Mouse (Mus musculus): ENCODE data around the gene Cnot11. TPM values are rescaled to one million over a fixed set of nuclear protein-coding genes. Genes with fewer than 3 reads are reported as not detected.

Gene Cnot11
- polyA plus RNA-seq, 1 experiment from 2014 or later: 29.0 TPM

- no peak for TF ChIP-seq CTCF (IDR thresholded peaks at IDR 0.05; ENCODE audit: low read depth)
- H3K36me3 ChIP-seq (ENCODE audit: insufficient read depth): no peaks in the 10 kb centered on the region
- no peaks in the 10 kb centered on the region for H3K4me1 ChIP-seq (ENCODE audit: insufficient read depth)
- H3K9me3 ChIP-seq (ENCODE audit: low read depth, low read length): no peaks in the 10 kb centered on the region
- ATAC-seq (ENCODE audit: insufficient read depth): no peak
- H3K4me3 ChIP-seq (ENCODE audit: low read depth, low read length): no peak overlapping the region
- H3K27ac ChIP-seq (ENCODE audit: low read depth): no peak overlapping the region
- no peak overlapping the region for H3K9ac ChIP-seq
- DNase-seq: no peak
- no peaks in the 10 kb centered on the region for H3K27me3 ChIP-seq (ENCODE audit: insufficient read depth, low read length)
- no peak overlapping the region for H3K4me2 ChIP-seq
- WGBS: 79% methylated on average over 17 of the region's 17 CpGs
These were observed 31.8 kb upstream of the Cnot11 start for GRCm38 (mm10) chr1:39502817-39503633.

- TF ChIP-seq CTCF (IDR thresholded peaks at IDR 0.05; ENCODE audit: low read depth): peak; percentile 50
- WGBS: 15% methylated on average over 1 of the region's 1 CpGs
- Histone ChIP-seq H3K9me3 (ENCODE audit: low read depth, low read length) (no peaks in the 10 kb centered on the region), H3K4me1 (ENCODE audit: insufficient read depth) (no peaks in the 10 kb centered on the region), H3K4me2 (no peak overlapping the region), H3K27ac (ENCODE audit: low read depth) (no peak overlapping the region), H3K36me3 (ENCODE audit: insufficient read depth) (no peaks in the 10 kb centered on the region), H3K9ac (no peak overlapping the region), H3K4me3 (ENCODE audit: low read depth, low read length) (no peak overlapping the region), H3K27me3 (ENCODE audit: insufficient read depth, low read length) (no peaks in the 10 kb centered on the region)
- ATAC-seq (ENCODE audit: insufficient read depth) (no peak), DNase-seq (peak; percentile 41)
These were observed 30.5 kb upstream of the Cnot11 start for GRCm38 (mm10) chr1:39504261-39504660.

GRCm38 (mm10) chr1:39505600-39505999, 29.2 kb upstream of the Cnot11 start:
- Histone ChIP-seq H3K4me2 (no peak overlapping the region), H3K4me1 (ENCODE audit: insufficient read depth) (no peaks in the 10 kb centered on the region), H3K9ac (no peak overlapping the region), H3K9me3 (ENCODE audit: low read depth, low read length) (no peaks in the 10 kb centered on the region), H3K36me3 (ENCODE audit: insufficient read depth) (no peaks in the 10 kb centered on the region), H3K4me3 (ENCODE audit: low read depth, low read length) (no peak overlapping the region), H3K27ac (ENCODE audit: low read depth) (no peak overlapping the region), H3K27me3 (ENCODE audit: insufficient read depth, low read length) (no peaks in the 10 kb centered on the region)
- ATAC-seq (ENCODE audit: insufficient read depth) (no peak), DNase-seq (no peak)
- no peak for TF ChIP-seq CTCF (IDR thresholded peaks at IDR 0.05; ENCODE audit: low read depth)
- WGBS: 38% methylated on average over 9 of the region's 9 CpGs

- DNase-seq: no peak
- TF ChIP-seq CTCF (IDR thresholded peaks at IDR 0.05; ENCODE audit: low read depth): no peak
- no peak overlapping the region for H3K4me3 ChIP-seq (ENCODE audit: low read depth, low read length)
- 68% methylated on average over 8 of the region's 8 CpGs for WGBS
- H3K4me1 ChIP-seq (ENCODE audit: insufficient read depth): no peaks in the 10 kb centered on the region
- H3K27me3 ChIP-seq (ENCODE audit: insufficient read depth, low read length): no peaks in the 10 kb centered on the region
- no peak for ATAC-seq (ENCODE audit: insufficient read depth)
- no peak overlapping the region for H3K27ac ChIP-seq (ENCODE audit: low read depth)
- H3K36me3 ChIP-seq (ENCODE audit: insufficient read depth): no peaks in the 10 kb centered on the region
- H3K9ac ChIP-seq: no peak overlapping the region
- no peaks in the 10 kb centered on the region for H3K9me3 ChIP-seq (ENCODE audit: low read depth, low read length)
- H3K4me2 ChIP-seq: no peak overlapping the region
These were observed 23.0 kb upstream of the Cnot11 start for GRCm38 (mm10) chr1:39511775-39512174.

GRCm38 (mm10) chr1:39512183-39512582, 22.6 kb upstream of the Cnot11 start:
- H3K27me3 ChIP-seq (ENCODE audit: insufficient read depth, low read length): no peaks in the 10 kb centered on the region
- no peaks in the 10 kb centered on the region for H3K36me3 ChIP-seq (ENCODE audit: insufficient read depth)
- no peak overlapping the region for H3K9ac ChIP-seq
- 73% methylated on average over 1 of the region's 1 CpGs for WGBS
- ATAC-seq (ENCODE audit: insufficient read depth): no peak
- no peaks in the 10 kb centered on the region for H3K9me3 ChIP-seq (ENCODE audit: low read depth, low read length)
- TF ChIP-seq CTCF (IDR thresholded peaks at IDR 0.05; ENCODE audit: low read depth): no peak
- H3K4me3 ChIP-seq (ENCODE audit: low read depth, low read length): no peak overlapping the region
- H3K27ac ChIP-seq (ENCODE audit: low read depth): no peak overlapping the region
- no peak overlapping the region for H3K4me2 ChIP-seq
- H3K4me1 ChIP-seq (ENCODE audit: insufficient read depth): no peaks in the 10 kb centered on the region
- DNase-seq: no peak

GRCm38 (mm10) chr1:39515303-39515991, 19.3 kb upstream of the Cnot11 start:
- DNase-seq (no peak), ATAC-seq (ENCODE audit: insufficient read depth) (no peak)
- no peaks in the 10 kb centered on the region for H3K9me3 ChIP-seq (ENCODE audit: low read depth, low read length)
- no peak overlapping the region for H3K4me3 ChIP-seq (ENCODE audit: low read depth, low read length)
- H3K4me2 ChIP-seq: no peak overlapping the region
- no peaks in the 10 kb centered on the region for H3K27me3 ChIP-seq (ENCODE audit: insufficient read depth, low read length)
- WGBS: 84% methylated on average over 10 of the region's 10 CpGs
- no peak overlapping the region for H3K9ac ChIP-seq
- no peaks in the 10 kb centered on the region for H3K4me1 ChIP-seq (ENCODE audit: insufficient read depth)
- H3K27ac ChIP-seq (ENCODE audit: low read depth): no peak overlapping the region
- no peaks in the 10 kb centered on the region for H3K36me3 ChIP-seq (ENCODE audit: insufficient read depth)
- no peak for TF ChIP-seq CTCF (IDR thresholded peaks at IDR 0.05; ENCODE audit: low read depth)

- 89% methylated on average over 7 of the region's 7 CpGs for WGBS
- H3K9ac ChIP-seq: no peak overlapping the region
- H3K36me3 ChIP-seq (ENCODE audit: insufficient read depth): no peaks in the 10 kb centered on the region
- H3K4me3 ChIP-seq (ENCODE audit: low read depth, low read length): no peak overlapping the region
- H3K4me1 ChIP-seq (ENCODE audit: insufficient read depth): no peaks in the 10 kb centered on the region
- no peak overlapping the region for H3K4me2 ChIP-seq
- ATAC-seq (ENCODE audit: insufficient read depth) (no peak), DNase-seq (no peak)
- H3K27me3 ChIP-seq (ENCODE audit: insufficient read depth, low read length): no peaks in the 10 kb centered on the region
- TF ChIP-seq CTCF (IDR thresholded peaks at IDR 0.05; ENCODE audit: low read depth): no peak
- no peaks in the 10 kb centered on the region for H3K9me3 ChIP-seq (ENCODE audit: low read depth, low read length)
- H3K27ac ChIP-seq (ENCODE audit: low read depth): no peak overlapping the region
These were observed 13.5 kb upstream of the Cnot11 start for GRCm38 (mm10) chr1:39521326-39521725.

Data from lung, embryonic 14.5 days (tissue).